Mouse (Mus musculus) midbrain, embryonic 13.5 days (tissue): ENCODE data around the gene Hoxa9. TPM values are rescaled to one million over a fixed set of nuclear protein-coding genes. Genes with fewer than 3 reads are reported as not detected.

Experiments used
- ATAC-seq: fragments of 200-750 bp; cut with Nextera tagmentation; 2 replicates; pipeline ENCODE4 v1.8.0; 2017; ENCODE audit warnings: mild to moderate bottlenecking, moderate TSS enrichment, moderate library complexity
- H3K27ac ChIP-seq: fragments of 300-500 bp; sonication (generic); 2 replicates; pipeline ENCODE4 v1.5.1; 2015; ENCODE audit warnings: inconsistent platforms, mild to moderate bottlenecking, moderate library complexity
- H3K27me3 ChIP-seq: fragments of 300-500 bp; sonication (generic); 2 replicates; pipeline ENCODE4 v1.6.1; 2015; ENCODE audit warnings: mild to moderate bottlenecking, inconsistent platforms
- H3K36me3 ChIP-seq: fragments of 300-500 bp; sonication (generic); 2 replicates; pipeline ENCODE4 v1.6.1; 2015; ENCODE audit warnings: mild to moderate bottlenecking, inconsistent platforms
- H3K4me1 ChIP-seq: fragments of 300-500 bp; sonication (generic); replicated peaks from 2 replicates; pipeline ENCODE4 v1.6.1; 2015; ENCODE audit warnings: inconsistent platforms
- H3K4me2 ChIP-seq: fragments of 300-500 bp; sonication (generic); replicated peaks from 2 replicates; pipeline ENCODE4 v1.6.1; 2015; ENCODE audit warnings: moderate library complexity, mild to moderate bottlenecking, inconsistent platforms
- H3K4me3 ChIP-seq: fragments of 300-500 bp; sonication (generic); replicated peaks from 2 replicates; pipeline ENCODE4 v1.5.1; 2015; ENCODE audit warnings: mild to moderate bottlenecking, inconsistent platforms
- H3K9ac ChIP-seq: fragments of 300-500 bp; sonication (generic); replicated peaks from 2 replicates; pipeline ENCODE4 v1.6.1; 2015; ENCODE audit warnings: mild to moderate bottlenecking, inconsistent platforms
- H3K9me3 ChIP-seq: fragments of 300-500 bp; sonication (generic); 2 replicates; pipeline ENCODE4 v1.6.1; 2016; ENCODE audit warnings: mild to moderate bottlenecking, inconsistent platforms
- WGBS: fragments of 180-500 bp; shearing (Covaris S2); methylation state at CpG from one replicate; pipeline ENCODE4 v1.1.7; 2015; 5-methylcytosine and 5-hydroxymethylcytosine counted together
- polyA plus RNA-seq: library from polyadenylated mRNA; unstranded; fragments of >200 nt; fragmentation: Nextera tagmentation; extraction: Ambion mirVana; gene quantifications from 2 replicates; pipeline ENCODE4 v1.2.1, GENCODE M21; 2015

The Hoxa9 gene
- polyA plus RNA-seq, 1 experiment from 2014 or later = not detected

DNA sequence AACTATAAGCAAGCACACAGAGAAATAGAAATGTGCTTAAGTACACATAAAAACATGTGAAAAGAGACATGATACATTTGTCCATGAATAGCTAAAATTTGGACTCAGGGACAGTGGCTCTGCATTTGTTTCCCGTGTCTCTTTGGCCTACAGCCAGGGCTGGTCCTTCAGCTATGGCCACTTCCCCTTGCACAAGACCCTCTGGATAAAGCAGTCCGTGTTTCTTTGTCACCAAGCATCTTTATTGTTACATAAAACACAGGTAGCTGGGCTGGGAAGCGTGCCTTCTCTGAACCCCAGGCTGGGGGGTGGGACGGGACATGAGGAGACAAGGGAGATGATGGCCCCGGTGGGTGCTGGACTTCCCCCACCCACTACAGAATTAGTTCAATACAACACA is 16.6 kb downstream of the Hoxa9 start:
- ATAC-seq = no peak
- H3K27me3 ChIP-seq = peaks cover 100% of the 10 kb centered on the region
- no peak overlapping the region for H3K4me2 ChIP-seq
- peaks cover 9% of the 10 kb centered on the region for H3K4me1 ChIP-seq
- no peaks in the 10 kb centered on the region for H3K36me3 ChIP-seq
- no peak overlapping the region for H3K9ac ChIP-seq
- no peaks in the 10 kb centered on the region for H3K9me3 ChIP-seq
- H3K4me3 ChIP-seq = no peak overlapping the region
- WGBS = 11% methylated on average over 5 of the region's 5 CpGs
- H3K27ac ChIP-seq = no peak overlapping the region

DNA sequence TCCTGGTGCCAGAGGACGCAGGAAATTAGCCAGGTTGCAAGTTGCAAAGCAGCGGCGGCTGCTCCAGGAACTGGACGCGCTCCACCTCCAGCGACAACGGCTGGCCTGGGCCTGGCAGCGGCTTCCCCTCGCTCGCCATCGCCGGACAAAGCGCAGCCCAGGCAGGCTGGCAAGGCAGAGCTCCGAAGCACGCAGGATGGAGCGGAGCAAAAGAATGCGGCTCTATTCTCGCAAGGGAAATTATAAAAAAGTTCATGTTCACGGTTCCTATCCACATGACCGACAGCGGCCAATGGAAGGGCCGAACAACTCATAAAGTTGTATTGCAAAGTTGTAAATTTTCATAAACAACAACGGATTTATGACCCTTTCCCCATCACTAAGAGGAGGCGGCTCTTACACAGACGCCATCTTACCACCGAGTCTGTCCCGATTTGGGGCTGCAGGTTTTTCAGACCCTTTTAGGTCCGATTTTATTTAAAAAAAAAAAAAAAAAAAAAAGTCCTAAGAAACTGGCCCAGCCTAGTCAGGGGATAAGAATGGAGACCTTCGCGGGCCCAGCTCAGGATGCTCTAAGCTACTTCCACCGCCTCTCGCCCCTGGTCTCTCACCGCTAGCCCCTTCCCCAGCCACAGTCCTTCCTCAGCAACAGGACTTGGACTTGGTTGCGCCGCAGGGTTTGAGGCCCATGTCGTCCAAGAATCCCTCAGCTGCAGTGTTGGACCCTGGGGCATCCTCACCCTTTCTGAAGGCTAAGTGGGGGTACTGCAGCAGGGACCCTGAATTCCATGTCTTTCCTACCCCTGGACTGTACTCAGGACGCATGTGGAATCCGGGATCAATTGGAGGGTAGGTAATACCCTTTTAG is 17.5 kb downstream of the Hoxa9 start, which contains the start of the genes Hoxa3 and Gm28308:
Gene Hoxa3, minus strand, starts transcription at position 218 of the 868 bp plus-strand sequence.
Gene Gm28308, minus strand, starts transcription at position 221 of the 868 bp plus-strand sequence.
- no peak within 1 kb of the TSS for H3K4me2 ChIP-seq
- no peak for ATAC-seq
- H3K36me3 ChIP-seq = no peaks in the 10 kb centered on the region
- H3K4me1 ChIP-seq = peaks cover 15% of the 10 kb centered on the region
- no peak within 1 kb of the TSS for H3K9ac ChIP-seq
- WGBS = 2% methylated on average over 38 of the region's 38 CpGs
- H3K4me3 ChIP-seq = no peak within 1 kb of the TSS
- H3K27me3 ChIP-seq = peaks cover 100% of the 10 kb centered on the region
- H3K9me3 ChIP-seq = no peaks in the 10 kb centered on the region
- H3K27ac ChIP-seq = no peak within 1 kb of the TSS

DNA sequence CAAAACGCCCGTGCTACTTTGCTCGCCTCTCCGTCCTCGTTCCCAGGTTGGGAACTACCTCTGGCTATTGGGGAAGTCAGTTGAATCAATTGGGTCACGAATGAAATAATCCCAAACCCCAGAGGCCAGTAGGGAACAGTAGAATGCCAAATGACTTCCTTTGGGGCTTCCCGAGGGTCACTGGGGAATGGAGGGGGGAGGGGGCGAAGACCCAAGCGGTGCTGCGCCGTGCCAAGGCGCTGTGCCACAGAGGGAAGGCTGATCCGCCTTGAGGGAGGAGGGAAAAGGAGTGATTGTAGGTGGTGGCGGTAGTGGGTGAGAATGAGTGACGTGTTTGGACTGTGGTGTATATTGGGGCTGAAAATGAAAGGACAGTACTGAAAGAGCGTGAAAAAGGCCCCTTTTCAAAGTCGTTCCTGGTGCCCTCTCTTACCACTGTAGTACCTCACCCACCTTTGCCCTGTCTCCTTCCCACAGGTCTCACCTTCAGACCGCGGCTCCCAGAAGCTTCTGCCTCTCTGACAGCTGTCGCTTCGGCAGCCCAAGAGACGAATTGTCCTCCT is 18.3 kb downstream of the Hoxa9 start:
- Histone ChIP-seq H3K27ac (no peak overlapping the region), H3K4me2 (no peak overlapping the region), H3K4me3 (no peak overlapping the region), H3K36me3 (no peaks in the 10 kb centered on the region), H3K9me3 (no peaks in the 10 kb centered on the region), H3K4me1 (peaks cover 15% of the 10 kb centered on the region), H3K9ac (no peak overlapping the region), H3K27me3 (peaks cover 100% of the 10 kb centered on the region)
- WGBS = 3% methylated on average over 22 of the region's 22 CpGs
- no peak for ATAC-seq

DNA sequence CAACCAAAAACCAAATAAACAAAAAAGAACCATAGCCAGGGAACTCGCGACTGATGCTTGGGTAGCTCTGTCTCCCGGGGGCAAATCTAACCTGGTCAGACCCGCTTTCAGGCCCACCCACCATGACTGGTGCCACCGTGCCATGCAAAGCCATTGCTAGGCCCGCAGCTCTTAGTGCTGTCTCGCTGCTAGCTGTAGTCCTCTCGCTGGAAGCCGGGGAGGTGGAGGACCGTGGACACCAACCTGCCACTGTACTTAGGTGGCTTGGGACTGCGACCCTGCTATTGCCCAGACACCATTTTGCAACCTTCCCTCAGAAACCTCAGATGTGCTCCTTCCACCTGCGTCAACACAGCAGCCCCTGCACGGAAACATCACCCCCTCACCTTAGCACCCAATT is 18.9 kb downstream of the Hoxa9 start:
- WGBS = 4% methylated on average over 13 of the region's 13 CpGs
- no peak for ATAC-seq

DNA sequence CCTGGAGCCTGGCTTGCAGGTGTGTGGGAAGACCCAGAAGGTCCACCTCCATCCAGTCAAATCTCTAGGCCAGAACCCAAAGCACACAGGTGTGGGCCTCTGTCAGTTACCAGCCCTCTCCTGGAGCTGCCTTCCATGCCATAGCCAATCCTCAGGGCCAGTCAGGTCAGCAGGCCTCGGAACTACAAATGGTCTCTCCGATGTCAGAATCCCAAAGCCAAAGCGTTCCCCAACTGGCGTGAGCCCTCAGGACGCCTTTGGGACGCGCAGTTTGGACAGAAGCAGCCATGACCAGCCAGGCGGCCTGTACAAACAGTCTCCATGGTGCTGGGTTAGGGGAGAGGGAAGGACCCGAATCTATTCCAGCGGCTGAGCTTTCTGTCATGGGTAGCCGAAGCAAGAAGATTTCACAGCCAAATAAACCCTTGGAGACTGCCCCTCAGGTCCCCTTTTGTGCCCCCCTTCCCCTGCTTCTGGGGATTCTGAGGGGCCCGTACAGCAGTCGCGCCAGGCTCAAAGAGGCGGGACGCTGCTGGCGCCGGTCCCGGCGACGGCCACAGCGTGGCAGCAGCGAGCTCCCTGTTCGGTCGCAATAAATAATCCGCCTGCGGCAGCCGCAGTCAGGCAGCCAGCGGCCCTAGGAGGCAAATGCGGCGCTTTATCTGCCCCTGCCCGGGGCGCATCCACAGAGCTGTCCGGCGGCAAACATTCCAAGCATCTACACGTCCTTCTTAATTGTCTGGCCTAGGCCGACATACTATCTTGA is 19.5 kb downstream of the Hoxa9 start:
- no peak overlapping the region for H3K4me3 ChIP-seq

More for the DNA sequence above, 18.9 kb downstream of the Hoxa9 start:
- Histone ChIP-seq H3K36me3 (no peaks in the 10 kb centered on the region), H3K4me2 (no peak overlapping the region), H3K4me1 (peaks cover 9% of the 10 kb centered on the region), H3K4me3 (no peak overlapping the region), H3K9me3 (no peaks in the 10 kb centered on the region), H3K27ac (no peak overlapping the region), H3K27me3 (peaks cover 100% of the 10 kb centered on the region), H3K9ac (no peak overlapping the region)

DNA sequence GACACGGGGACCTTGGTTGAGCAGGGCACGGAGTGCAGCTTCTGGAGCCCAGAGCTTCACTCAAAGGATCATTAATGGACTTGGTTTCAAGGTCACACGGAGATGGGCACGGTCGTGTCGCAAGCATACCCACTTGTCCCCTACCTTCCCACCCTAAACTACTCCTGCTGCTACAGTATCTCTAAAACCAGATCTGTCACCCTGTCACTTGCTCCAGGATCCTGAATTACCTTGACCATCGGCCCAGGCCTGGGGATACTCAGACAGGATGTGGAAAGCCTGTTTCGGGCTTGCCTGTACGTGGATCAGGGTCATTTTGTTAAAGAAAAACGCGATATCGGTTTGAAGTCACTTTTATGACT is 21.2 kb downstream of the Hoxa9 start:
- Histone ChIP-seq H3K27ac (no peak overlapping the region), H3K4me3 (no peak overlapping the region), H3K4me2 (no peak overlapping the region), H3K27me3 (peaks cover 100% of the 10 kb centered on the region), H3K9ac (no peak overlapping the region), H3K36me3 (no peaks in the 10 kb centered on the region), H3K4me1 (0 out of 2 replicates have a peak, but pooled peaks cover 6% of the 10 kb centered on the region), H3K9me3 (no peaks in the 10 kb centered on the region)
- no peak for ATAC-seq
- 7% methylated on average over 12 of the region's 12 CpGs for WGBS

More for the DNA sequence above, 19.5 kb downstream of the Hoxa9 start:
- 1% methylated on average over 37 of the region's 37 CpGs for WGBS
- peak; percentile 53; the same call in 1 of the 2 replicates for ATAC-seq
- Histone ChIP-seq H3K36me3 (no peaks in the 10 kb centered on the region), H3K4me1 (0 out of 2 replicates have a peak, but pooled peaks cover 6% of the 10 kb centered on the region), H3K27ac (no peak overlapping the region), H3K9me3 (no peaks in the 10 kb centered on the region), H3K4me2 (no peak overlapping the region), H3K27me3 (peaks cover 100% of the 10 kb centered on the region), H3K9ac (no peak overlapping the region)

DNA sequence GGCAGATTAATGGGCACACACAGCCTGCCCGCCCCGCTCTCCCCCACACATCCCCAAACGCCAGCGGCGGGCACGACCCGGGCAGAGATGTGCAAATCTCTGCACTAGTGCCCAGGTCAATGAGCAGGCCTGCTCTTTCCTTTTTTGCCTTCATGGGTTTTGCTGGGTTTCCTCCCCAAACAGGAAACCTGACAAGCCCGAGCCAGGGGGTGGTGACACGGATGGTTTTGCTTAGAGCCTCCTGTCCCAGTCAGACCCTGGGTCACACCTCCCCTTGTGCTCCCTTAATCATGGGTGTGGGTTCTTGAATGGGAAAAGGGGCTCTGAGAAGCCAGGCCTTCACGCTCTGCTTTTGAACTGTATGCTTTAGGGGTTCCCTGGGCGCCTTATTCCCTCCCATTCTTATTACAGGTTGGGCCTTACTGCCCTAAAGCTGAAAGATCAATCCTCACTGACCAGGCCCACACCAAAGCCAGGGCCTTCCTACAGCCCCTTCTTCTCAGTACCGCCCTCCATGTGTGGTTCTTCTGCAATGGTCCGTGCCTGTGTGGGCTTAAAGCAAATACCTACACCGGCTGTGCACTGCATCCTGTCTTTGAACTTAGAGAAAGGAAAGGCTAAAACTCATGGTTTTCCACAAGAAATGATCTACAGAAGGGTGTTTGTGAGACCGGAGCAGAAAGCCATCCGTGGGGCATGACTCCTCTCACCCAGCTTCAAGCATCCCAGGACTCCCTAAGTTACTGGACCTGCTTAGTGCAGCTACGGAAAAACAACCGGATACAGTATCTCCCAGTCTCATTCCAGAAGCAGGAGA is 21.8 kb downstream of the Hoxa9 start:
- 1% methylated on average over 18 of the region's 18 CpGs for WGBS
- Histone ChIP-seq H3K4me2 (peak overlapping the region; percentile 29; the same call in 1 of the 2 replicates), H3K9ac (no peak overlapping the region), H3K27ac (no peak overlapping the region), H3K4me1 (peaks cover 10% of the 10 kb centered on the region), H3K4me3 (no peak overlapping the region; the same call in 1 of the 2 replicates), H3K36me3 (no peaks in the 10 kb centered on the region), H3K9me3 (no peaks in the 10 kb centered on the region), H3K27me3 (peaks cover 100% of the 10 kb centered on the region)
- no peak for ATAC-seq

DNA sequence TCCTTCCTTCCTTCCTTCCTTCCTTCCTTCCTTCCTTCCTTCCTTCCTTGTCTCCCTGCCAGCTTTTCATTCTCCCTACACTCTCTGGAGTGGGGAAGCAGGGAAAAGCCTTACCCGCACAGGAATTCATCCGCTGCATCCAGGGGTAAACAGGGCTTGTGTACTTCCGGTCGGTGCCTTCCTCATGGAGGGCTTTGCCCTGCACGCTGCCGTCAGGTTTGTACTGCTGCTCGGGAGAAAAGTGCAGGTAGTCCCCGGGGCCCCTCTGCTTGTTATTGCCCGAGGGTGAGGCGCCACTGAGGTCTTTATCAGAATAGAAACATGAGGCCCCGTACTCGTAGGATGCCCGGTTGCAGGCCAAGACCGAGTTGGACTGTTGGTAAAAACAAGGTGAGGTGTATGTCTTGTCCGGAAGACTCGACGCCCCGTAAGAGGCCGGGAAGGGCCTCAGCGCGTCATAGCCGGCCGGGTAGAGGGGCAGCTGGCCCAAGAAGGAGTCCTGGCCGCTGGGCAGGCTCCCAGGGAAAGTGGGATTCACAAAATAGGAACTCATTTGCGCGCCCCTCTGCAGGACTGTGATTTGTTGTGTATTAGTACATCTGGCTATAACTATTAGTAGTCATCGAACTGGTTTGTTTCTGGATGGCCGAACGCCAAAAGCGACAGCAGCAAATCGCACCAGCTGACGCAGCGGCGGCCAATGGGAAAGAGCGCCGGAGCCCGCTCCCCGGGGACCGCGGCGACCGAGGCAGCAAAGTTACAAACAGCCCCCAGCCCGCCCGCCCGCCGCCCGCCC is 22.6 kb downstream of the Hoxa9 start, which contains the start of gene Hoxa6:
Gene Hoxa6, minus strand, starts transcription at position 651 of the 796 bp plus-strand sequence.
- no peak for ATAC-seq
- WGBS = 1% methylated on average over 47 of the region's 47 CpGs
- Histone ChIP-seq H3K27me3 (peaks cover 100% of the 10 kb centered on the region), H3K36me3 (no peaks in the 10 kb centered on the region), H3K4me3 (no peak within 1 kb of the TSS; the same call in 1 of the 2 replicates), H3K9ac (no peak within 1 kb of the TSS), H3K4me2 (peak within 1 kb of the TSS; percentile 29; the same call in 1 of the 2 replicates), H3K27ac (no peak within 1 kb of the TSS), H3K4me1 (peaks cover 15% of the 10 kb centered on the region), H3K9me3 (no peaks in the 10 kb centered on the region)

DNA sequence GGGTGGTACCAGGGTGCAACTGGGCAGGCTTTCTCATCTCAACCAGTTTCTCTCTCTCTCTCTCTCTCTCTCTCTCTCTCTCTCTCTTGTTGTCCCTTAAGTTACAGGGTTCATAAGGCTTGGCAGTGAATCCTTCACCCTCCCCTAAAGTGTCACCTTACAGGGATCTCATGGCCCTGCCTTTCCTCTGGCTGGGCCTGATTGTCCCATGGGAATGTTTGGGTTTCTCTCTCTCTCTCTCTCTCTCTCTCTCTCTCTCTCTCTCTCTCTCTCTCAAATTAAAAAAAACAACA is 23.3 kb downstream of the Hoxa9 start:
- Histone ChIP-seq H3K9me3 (no peaks in the 10 kb centered on the region), H3K4me1 (peaks cover 15% of the 10 kb centered on the region), H3K4me3 (no peak overlapping the region), H3K27ac (no peak overlapping the region), H3K4me2 (no peak overlapping the region), H3K9ac (no peak overlapping the region), H3K36me3 (no peaks in the 10 kb centered on the region), H3K27me3 (peaks cover 100% of the 10 kb centered on the region)
- no peak for ATAC-seq

DNA sequence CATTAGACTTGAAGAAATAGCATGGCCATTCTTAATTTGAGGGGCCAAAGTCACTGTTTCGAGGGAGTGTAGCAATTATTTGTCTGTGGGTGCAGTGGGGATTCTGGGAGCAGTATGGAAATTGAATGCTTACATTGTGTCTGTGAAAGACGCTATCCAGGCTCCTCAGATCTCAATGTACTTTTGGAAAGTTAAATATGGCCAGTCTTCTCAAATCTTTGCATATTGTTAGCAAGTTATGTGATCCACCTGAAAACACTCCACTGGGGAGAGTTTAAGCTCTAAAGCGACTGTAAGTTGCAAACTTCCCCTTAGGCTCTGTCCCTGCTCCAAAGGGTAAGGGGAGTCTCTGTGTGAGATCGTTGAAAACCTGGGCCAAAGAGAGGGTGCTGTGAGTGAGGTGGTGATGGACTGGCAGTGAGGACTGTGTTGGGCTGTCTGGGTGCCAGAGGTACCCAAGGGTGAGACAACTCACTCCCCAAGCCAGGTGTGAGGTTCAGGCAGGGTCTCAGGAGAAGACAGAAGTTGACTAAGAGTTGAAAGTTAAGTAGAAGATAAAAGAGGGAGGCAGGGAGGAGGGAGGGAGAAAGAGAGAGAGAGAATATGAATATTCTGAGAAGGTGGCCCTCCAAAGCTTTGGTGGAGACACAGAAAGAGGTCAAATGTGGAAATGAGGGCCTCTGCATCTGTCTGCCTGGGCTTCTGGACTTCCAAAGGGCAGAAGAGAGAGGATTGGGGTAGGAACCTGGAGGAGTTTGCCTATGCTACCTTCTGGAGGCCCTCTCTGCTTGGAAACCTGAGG is 23.8 kb downstream of the Hoxa9 start:
- Histone ChIP-seq H3K9me3 (no peaks in the 10 kb centered on the region), H3K4me2 (no peak overlapping the region), H3K27me3 (peaks cover 100% of the 10 kb centered on the region), H3K4me1 (peaks cover 15% of the 10 kb centered on the region), H3K4me3 (no peak overlapping the region), H3K27ac (no peak overlapping the region), H3K36me3 (no peaks in the 10 kb centered on the region), H3K9ac (no peak overlapping the region)
- ATAC-seq = no peak
- WGBS = 4% methylated on average over 4 of the region's 4 CpGs
